Mouse (Mus musculus): Measurements from ENCODE around the gene Kcna10. TPM values are rescaled to one million over a fixed set of nuclear protein-coding genes. Genes with fewer than 3 reads are reported as not detected.

The Kcna10 gene
- polyA plus RNA-seq, 1 experiment = 0.19 TPM

- Histone ChIP-seq H3K4me3 (ENCODE audit: insufficient read depth, low read length) (no peak overlapping the region), H3K27ac (ENCODE audit: insufficient read depth, low read length) (no peak overlapping the region), H3K4me1 (ENCODE audit: control insufficient read depth, insufficient read depth, low read length) (no peaks in the 10 kb centered on the region; the same call in 1 of the 2 replicates)
- TF ChIP-seq POLR2A (IDR thresholded peaks at IDR 0.05; ENCODE audit: extremely low read depth, insufficient read depth, low read length) (no peak), CTCF (IDR thresholded peaks at IDR 0.05; ENCODE audit: extremely low read depth, insufficient read depth, low read length) (0 out of 2 replicates have a peak, but pooled peaks have one; percentile 12)
Measured at GRCm38 (mm10) chr3:107159859-107160324, 23.0 kb upstream of the Kcna10 start.

GRCm38 (mm10) chr3:107162741-107163140, 20.1 kb upstream of the Kcna10 start:
- Histone ChIP-seq H3K27ac (ENCODE audit: insufficient read depth, low read length) (no peak overlapping the region), H3K4me3 (ENCODE audit: insufficient read depth, low read length) (no peak overlapping the region), H3K4me1 (ENCODE audit: control insufficient read depth, insufficient read depth, low read length) (no peaks in the 10 kb centered on the region; the same call in 1 of the 2 replicates)
- TF ChIP-seq CTCF (IDR thresholded peaks at IDR 0.05; ENCODE audit: extremely low read depth, insufficient read depth, low read length) = no peak
- TF ChIP-seq POLR2A (IDR thresholded peaks at IDR 0.05; ENCODE audit: extremely low read depth, insufficient read depth, low read length) = no peak

GRCm38 (mm10) chr3:107169552-107169951, 13.3 kb upstream of the Kcna10 start:
- TF ChIP-seq CTCF (IDR thresholded peaks at IDR 0.05; ENCODE audit: extremely low read depth, insufficient read depth, low read length) = no peak
- TF ChIP-seq POLR2A (IDR thresholded peaks at IDR 0.05; ENCODE audit: extremely low read depth, insufficient read depth, low read length) = no peak
- no peaks in the 10 kb centered on the region; the same call in 1 of the 2 replicates for H3K4me1 ChIP-seq (ENCODE audit: control insufficient read depth, insufficient read depth, low read length)
- no peak overlapping the region for H3K4me3 ChIP-seq (ENCODE audit: insufficient read depth, low read length)
- H3K27ac ChIP-seq (ENCODE audit: insufficient read depth, low read length) = no peak overlapping the region

GRCm38 (mm10) chr3:107171964-107172363, 10.9 kb upstream of the Kcna10 start:
- no peak overlapping the region for H3K4me3 ChIP-seq (ENCODE audit: insufficient read depth, low read length)
- H3K4me1 ChIP-seq (ENCODE audit: control insufficient read depth, insufficient read depth, low read length) = no peaks in the 10 kb centered on the region; the same call in 1 of the 2 replicates
- H3K27ac ChIP-seq (ENCODE audit: insufficient read depth, low read length) = no peak overlapping the region
- TF ChIP-seq CTCF (IDR thresholded peaks at IDR 0.05; ENCODE audit: extremely low read depth, insufficient read depth, low read length) (no peak), POLR2A (IDR thresholded peaks at IDR 0.05; ENCODE audit: extremely low read depth, insufficient read depth, low read length) (no peak)

- TF ChIP-seq CTCF (IDR thresholded peaks at IDR 0.05; ENCODE audit: extremely low read depth, insufficient read depth, low read length) = no peak
- no peak for TF ChIP-seq POLR2A (IDR thresholded peaks at IDR 0.05; ENCODE audit: extremely low read depth, insufficient read depth, low read length)
Measured at GRCm38 (mm10) chr3:107172556-107172955, 10.3 kb upstream of the Kcna10 start.

GRCm38 (mm10) chr3:107175486-107175885, 7.4 kb upstream of the Kcna10 start:
- no peak for TF ChIP-seq POLR2A (IDR thresholded peaks at IDR 0.05; ENCODE audit: extremely low read depth, insufficient read depth, low read length)
- TF ChIP-seq CTCF (IDR thresholded peaks at IDR 0.05; ENCODE audit: extremely low read depth, insufficient read depth, low read length) = no peak
- Histone ChIP-seq H3K4me1 (ENCODE audit: control insufficient read depth, insufficient read depth, low read length) (no peaks in the 10 kb centered on the region), H3K27ac (ENCODE audit: insufficient read depth, low read length) (no peak overlapping the region), H3K4me3 (ENCODE audit: insufficient read depth, low read length) (no peak overlapping the region)

More at GRCm38 (mm10) chr3:107172556-107172955, 10.3 kb upstream of the Kcna10 start:
- Histone ChIP-seq H3K4me3 (ENCODE audit: insufficient read depth, low read length) (no peak overlapping the region), H3K27ac (ENCODE audit: insufficient read depth, low read length) (no peak overlapping the region), H3K4me1 (ENCODE audit: control insufficient read depth, insufficient read depth, low read length) (no peaks in the 10 kb centered on the region; the same call in 1 of the 2 replicates)

- no peak overlapping the region for H3K4me3 ChIP-seq (ENCODE audit: insufficient read depth, low read length)
- H3K4me1 ChIP-seq (ENCODE audit: control insufficient read depth, insufficient read depth, low read length) = no peaks in the 10 kb centered on the region
- TF ChIP-seq POLR2A (IDR thresholded peaks at IDR 0.05; ENCODE audit: extremely low read depth, insufficient read depth, low read length) = no peak
- no peak for TF ChIP-seq CTCF (IDR thresholded peaks at IDR 0.05; ENCODE audit: extremely low read depth, insufficient read depth, low read length)
- H3K27ac ChIP-seq (ENCODE audit: insufficient read depth, low read length) = no peak overlapping the region
Measured at GRCm38 (mm10) chr3:107176501-107176900, 6.4 kb upstream of the Kcna10 start.

- Histone ChIP-seq H3K4me3 (ENCODE audit: insufficient read depth, low read length) (no peak overlapping the region), H3K4me1 (ENCODE audit: control insufficient read depth, insufficient read depth, low read length) (no peaks in the 10 kb centered on the region; the same call in 1 of the 2 replicates), H3K27ac (ENCODE audit: insufficient read depth, low read length) (no peak overlapping the region)
- TF ChIP-seq CTCF (IDR thresholded peaks at IDR 0.05; ENCODE audit: extremely low read depth, insufficient read depth, low read length) (no peak), POLR2A (IDR thresholded peaks at IDR 0.05; ENCODE audit: extremely low read depth, insufficient read depth, low read length) (no peak)
Measured at GRCm38 (mm10) chr3:107180860-107181259, 2.0 kb upstream of the Kcna10 start.

GRCm38 (mm10) chr3:107183178-107183577, 322 bp downstream of the Kcna10 start:
- no peak overlapping the region for H3K27ac ChIP-seq (ENCODE audit: insufficient read depth, low read length)
- peaks cover 1% of the 10 kb centered on the region; the same call in 1 of the 2 replicates for H3K4me1 ChIP-seq (ENCODE audit: control insufficient read depth, insufficient read depth, low read length)
- no peak for TF ChIP-seq POLR2A (IDR thresholded peaks at IDR 0.05; ENCODE audit: extremely low read depth, insufficient read depth, low read length)
- TF ChIP-seq CTCF (IDR thresholded peaks at IDR 0.05; ENCODE audit: extremely low read depth, insufficient read depth, low read length) = no peak
- no peak overlapping the region for H3K4me3 ChIP-seq (ENCODE audit: insufficient read depth, low read length)

- H3K4me1 ChIP-seq (ENCODE audit: control insufficient read depth, insufficient read depth, low read length) = peaks cover 3% of the 10 kb centered on the region; the same call in 1 of the 2 replicates
- H3K4me3 ChIP-seq (ENCODE audit: insufficient read depth, low read length) = no peak overlapping the region
- no peak overlapping the region for H3K27ac ChIP-seq (ENCODE audit: insufficient read depth, low read length)
- no peak for TF ChIP-seq CTCF (IDR thresholded peaks at IDR 0.05; ENCODE audit: extremely low read depth, insufficient read depth, low read length)
- no peak for TF ChIP-seq POLR2A (IDR thresholded peaks at IDR 0.05; ENCODE audit: extremely low read depth, insufficient read depth, low read length)
Measured at GRCm38 (mm10) chr3:107185597-107185996, 2.7 kb downstream of the Kcna10 start.
